Mouse (Mus musculus): Measurements from ENCODE around the gene Rexo2.

DNA sequence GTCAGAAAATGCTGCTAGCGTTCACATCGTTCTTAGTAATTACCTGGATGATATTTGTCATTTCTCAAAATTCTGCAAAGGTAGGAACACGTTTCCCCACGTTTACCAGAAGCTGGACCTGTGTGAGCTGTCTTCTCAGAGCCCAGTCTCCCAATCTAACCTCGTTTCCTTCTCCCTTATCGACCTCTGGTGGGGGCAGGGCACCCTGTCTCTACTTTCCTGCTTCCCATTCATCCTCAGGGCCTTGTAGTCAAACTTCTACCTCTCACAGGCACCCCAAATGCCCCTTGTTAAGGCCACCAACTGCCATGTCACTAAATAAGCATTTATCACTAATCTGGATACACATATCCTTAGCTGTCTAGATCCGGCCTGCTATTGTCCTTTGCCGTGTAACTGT, 61.6 kb downstream of the Rexo2 start:
- TF ChIP-seq CTCF (IDR thresholded peaks at IDR 0.05; ENCODE audit: control insufficient read depth, insufficient read depth, insufficient replicate concordance, low read depth, low read length) (no peak), POLR2A (IDR thresholded peaks at IDR 0.05; ENCODE audit: control insufficient read depth, low read depth, low read length) (no peak)

All from testis, adult 2 months (tissue).